Mouse (Mus musculus): ENCODE measurements around the gene St6galnac3.

St6galnac3 gene

DNA sequence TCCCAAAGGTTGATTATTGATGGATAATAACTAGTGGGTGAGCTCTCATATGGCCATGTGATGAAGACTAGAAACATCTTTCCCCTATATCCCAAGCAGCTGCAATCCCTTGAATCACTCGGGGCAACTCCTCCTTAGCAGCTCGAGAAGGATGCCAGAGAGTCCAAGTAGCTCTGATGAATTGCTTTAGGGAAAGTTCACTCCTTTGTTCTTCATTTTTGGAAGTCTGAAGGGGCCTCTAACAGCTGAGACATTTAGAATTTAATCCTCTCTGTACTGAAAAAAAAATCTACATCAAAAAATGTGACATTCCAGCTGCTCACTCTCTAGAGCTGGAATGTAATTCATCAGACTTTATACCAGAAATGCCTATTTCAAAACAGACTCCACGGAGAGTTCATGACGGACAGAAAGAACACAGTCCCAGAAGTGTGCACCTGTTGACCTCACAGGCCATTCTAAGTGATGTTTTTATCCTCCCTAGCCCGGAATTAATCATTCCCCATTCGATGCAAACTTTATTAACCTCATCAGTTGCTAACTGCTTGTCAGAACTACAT is 211.4 kb downstream of the St6galnac3 start:
- DNase-seq (ENCODE audit: inconsistent ontology term) = peak; percentile 50

DNA sequence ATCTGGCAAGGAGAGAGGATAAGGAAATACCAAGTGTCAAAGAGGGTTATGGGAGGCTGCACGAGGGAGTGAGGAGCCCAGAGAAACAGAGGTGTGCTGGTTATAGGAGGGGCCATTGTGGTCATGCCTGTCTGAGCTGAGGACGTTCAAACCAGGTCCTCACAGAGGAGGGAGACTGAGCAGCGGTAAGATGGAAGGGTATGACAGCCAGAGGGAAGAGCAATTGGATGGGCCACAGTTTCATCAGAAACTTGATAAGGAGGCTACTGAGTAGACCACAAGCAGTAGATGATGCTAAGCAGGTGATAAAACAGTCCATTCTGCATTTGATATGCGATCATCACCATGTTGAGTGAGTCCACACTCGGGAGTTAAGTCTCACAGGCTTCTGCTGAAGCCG is 212.4 kb downstream of the St6galnac3 start:
- DNase-seq (ENCODE audit: inconsistent ontology term) = no peak

DNA sequence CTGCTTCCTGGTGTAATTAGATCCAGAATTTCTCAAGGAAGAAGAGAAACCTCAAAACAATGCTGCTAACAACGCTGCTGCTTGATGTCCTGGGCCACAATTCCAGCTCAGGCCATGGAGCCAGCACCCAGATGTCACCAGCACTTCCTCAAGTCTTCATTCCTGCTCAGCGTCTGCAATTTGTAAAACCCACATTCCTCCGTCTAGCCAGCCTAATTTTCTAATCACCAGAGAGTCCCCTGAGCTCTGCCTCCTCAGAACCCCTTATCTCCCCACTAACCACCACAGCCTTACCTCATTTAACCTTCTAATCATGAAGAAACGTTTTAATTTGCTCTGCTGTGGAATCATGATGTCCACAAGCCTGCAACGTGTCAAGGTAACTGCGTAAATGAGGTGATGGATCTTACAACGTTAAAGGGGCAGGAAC is 213.8 kb downstream of the St6galnac3 start:
- no peak for DNase-seq (ENCODE audit: inconsistent ontology term)

DNA sequence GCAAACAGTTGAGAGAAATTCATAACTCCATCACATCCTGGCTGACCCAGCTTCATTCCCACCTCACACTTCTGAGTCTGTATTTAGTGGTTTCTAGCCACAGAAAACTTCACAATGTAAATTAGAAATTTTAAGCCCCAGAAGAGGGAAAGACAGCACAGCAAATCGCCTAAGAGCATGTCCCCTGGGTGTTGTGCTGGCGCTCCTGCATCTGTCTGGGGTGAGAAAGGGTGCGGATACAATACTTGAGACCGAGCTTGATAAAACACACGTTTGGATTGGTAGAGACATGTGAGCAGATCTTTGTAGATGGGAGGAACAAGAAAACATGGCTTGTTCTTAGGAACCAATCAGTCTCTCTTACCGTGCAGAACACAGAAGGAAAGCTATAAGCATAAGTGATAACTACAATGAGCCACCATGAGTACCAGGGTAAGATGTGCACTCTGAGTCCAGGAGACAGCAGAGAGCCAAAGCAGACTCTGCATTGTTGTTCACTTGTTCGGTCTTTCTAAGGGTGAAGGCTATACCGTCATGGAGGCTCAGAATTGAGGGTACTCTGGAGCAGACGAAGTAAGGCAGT is 214.8 kb downstream of the St6galnac3 start:
- no peak for DNase-seq (ENCODE audit: inconsistent ontology term)

DNA sequence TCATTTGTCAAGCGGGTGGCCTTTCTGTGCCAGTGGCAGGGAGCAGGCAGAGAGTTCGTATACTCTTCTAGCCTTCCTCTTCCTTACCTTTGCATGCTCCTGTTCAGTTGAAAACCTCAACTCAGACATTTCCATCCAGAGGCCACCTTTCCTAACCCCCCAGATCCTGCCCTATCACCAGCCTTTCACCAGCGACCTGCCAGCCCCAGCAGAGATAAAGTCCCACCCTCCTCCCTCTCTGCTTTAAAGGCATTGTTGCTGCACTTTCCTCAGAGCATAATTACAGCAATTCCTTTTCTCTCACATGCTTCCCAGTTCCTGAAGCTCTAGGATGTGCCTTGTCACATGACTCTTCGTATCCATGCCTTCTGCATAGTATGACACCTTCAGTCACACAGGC is 215.3 kb downstream of the St6galnac3 start:
- no peak for DNase-seq (ENCODE audit: inconsistent ontology term)

DNA sequence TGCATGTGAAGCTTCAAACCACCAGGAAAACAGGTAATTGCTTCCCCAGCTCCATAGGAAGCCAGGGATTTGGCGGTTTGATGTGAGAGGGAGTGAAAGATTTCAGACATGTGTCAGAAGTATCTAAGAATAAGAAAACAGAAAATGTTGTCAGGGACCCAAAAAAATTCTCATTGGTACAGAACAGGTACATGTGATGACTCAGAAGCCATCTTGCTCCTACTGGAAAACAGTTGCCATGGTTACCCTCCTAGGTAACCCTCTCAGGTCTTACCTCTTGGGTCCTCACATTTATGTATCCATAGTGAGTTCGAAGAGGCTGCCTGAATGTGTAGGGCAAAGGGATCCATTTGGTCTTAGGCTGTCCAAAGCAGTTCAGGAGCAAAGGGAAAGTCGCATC is 215.9 kb downstream of the St6galnac3 start:
- no peak for DNase-seq (ENCODE audit: inconsistent ontology term)

DNA sequence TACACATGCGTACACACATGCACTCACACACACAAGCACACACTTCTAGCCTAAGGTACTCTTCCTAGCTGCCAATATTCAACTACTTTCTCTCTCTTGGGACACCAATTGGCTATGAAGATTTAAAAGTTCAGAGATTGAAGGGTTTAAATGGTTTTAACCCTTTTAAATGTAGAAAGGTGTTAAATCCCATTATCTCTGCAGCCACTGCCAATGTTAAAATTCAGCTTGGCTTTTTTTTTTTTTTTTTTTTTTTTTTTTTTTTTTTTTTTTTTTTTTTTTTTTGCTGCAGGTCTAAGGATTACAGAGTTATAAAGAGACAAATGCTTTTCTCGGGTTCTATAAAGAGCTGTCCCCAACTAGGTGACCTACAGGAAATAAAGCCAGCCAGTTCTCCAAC is 216.4 kb downstream of the St6galnac3 start:
- no peak for DNase-seq (ENCODE audit: inconsistent ontology term)

DNA sequence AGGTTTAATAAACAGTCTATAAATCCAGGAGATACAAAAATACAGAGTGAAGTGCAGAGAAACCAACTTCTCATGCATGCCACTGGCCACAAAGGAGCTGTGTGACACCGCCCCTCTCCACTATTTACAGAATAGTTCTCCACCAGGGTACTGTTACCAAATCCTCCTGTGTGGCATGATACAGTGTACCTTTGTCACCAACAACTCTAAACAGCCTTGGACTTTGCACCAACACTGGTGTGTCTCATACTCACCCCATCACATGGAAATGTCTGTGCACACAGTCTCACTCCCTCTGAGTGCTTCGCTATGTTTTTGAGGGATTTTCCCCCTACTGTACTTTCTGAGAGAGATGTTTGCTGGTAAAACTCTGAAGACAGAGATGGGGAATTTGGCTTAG is 217.4 kb downstream of the St6galnac3 start:
- no peak for DNase-seq (ENCODE audit: inconsistent ontology term)

DNA sequence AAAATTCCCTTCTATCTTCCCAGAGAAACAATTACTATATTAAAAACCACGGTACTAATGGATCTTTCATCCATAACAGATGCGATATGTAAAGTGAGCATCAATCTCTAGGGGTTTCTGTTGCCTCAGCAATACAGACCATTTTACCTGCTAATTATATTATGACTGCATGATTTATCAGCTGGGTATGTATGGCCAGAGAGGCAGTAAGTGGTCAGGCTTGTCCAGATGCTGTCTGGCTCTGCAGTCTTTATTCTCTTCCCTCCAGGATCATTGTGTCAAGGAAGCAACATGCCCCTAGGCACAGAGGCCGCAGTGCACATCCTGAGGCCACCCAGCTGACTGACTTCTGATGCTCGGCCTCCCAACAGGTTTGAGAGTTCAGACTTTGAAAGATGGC is 222.5 kb downstream of the St6galnac3 start:
- no peak for DNase-seq (ENCODE audit: inconsistent ontology term)

DNA sequence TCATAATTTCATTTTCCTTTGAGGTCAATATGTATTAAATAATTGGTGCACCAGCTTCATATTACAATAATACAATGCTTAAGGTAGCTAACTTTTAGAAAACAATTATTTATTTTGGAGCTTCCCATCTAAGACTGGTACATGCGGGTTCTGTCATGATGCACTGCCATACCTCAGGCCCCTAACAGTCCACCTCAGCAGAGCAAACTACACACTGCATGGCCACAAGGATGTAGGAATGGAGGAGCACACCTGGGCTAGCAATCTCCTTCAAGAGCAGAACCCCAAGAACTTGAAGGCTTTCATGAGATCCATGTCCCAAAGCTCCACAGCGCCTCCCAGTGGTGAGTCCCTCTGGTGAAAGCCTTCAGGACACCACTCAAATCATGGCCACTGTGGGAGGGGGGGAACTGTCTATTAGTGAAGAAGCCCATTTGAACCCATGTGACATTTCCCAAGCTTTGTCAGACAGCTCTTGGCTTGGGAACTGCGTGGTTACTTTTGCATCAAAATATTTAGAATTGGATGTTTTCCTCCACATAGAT is 223.6 kb downstream of the St6galnac3 start:
- DNase-seq (ENCODE audit: inconsistent ontology term) = peak; percentile 56

DNA sequence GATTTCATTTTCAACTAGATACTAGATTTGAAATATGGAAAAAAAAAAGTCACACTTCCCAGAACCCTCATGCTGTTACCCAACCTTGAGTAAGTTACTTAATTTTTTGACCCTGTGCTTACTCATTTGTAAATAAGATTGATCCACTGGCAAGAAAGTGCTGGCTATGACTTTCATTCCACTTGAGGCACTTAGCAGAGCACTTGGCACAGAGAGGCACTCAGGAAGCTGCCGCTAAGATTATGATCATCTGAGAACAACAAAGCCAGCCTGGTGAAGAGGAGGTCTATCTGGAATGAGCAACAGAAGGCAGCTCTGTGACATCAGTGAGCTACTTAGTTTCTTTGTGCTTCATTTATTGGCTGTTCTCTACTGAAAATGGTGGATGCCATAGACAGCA is 232.0 kb downstream of the St6galnac3 start:
- peak; percentile 23 for DNase-seq (ENCODE audit: inconsistent ontology term)

DNA sequence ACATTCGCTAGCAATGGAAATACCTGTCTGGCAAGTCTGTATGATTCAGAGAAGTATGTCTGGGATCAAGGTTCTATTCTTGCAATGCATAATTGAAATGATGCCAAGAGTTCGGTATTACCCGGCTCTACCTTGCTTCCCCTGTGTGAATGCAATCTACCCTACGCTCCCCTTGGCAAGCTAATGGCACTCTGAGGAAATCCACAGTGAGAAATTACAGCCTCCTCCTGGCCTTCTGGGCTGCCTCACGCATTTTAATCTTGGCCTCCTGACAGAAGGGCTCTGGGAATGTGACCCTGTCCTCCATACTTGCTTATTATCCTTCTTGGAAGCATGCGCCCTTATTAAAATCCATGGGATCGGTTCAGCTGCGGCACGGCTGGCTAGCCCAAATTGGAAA is 235.3 kb downstream of the St6galnac3 start:
- DNase-seq (ENCODE audit: inconsistent ontology term) = peak; percentile 37

DNA sequence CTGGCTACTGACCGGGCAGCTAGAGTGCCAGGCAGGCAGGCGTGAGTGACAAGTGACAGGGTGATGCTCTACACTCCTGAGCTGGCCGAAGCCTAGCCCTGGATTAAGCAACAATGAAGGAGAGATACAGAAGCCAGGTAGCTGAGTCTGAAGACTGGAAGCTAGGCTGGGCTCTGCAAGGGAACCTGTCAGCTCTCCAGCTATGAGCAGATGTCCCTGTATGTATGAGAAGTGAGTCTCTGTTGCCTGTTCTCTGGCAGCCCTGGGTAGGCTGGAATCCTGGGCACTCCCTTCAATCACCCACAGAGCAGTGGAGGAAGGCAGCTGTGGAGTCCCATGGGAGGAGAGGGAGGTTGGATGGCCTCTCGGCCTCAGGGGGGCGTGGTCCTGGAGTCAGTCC is 236.0 kb downstream of the St6galnac3 start:
- DNase-seq (ENCODE audit: inconsistent ontology term) = no peak

DNA sequence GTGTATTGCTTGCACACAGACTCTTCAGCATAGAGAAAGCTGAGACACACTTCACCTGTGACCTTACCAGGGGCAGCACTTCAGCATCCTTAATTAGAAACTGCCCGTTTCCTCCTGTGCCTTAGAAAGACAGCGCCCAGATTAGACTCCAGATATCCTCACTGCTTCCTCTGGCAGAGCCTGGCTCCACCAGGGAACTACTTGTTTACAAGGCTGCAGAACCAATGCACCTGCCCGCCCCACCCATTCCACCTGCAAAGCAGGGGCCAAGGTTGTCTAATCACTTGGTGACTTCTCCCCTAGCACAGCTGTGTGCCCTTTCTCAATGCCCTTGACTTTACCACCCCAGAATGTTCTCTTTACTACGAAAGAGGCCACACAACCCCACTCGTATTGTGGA is 239.8 kb downstream of the St6galnac3 start:
- no peak for DNase-seq (ENCODE audit: inconsistent ontology term)

DNA sequence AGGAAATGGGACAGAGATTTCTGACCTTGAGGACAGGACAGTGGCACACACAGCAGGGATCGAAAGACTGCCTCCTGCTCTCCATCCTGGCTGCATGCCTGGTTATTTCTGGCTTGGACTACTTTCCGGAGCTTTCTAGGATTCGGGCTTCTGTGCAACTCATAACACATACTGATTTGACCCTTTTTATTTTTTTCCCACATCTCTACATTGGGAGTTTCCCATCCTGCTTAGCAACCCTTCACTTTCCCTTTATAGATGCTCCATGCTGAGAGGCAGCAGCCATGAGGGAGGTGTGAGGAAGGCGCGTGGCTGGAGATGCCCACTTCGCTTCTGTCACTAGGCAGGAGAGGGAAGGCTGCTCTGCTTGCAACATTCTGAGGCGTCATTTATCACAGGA is 240.3 kb downstream of the St6galnac3 start:
- DNase-seq (ENCODE audit: inconsistent ontology term) = peak; percentile 42

DNA sequence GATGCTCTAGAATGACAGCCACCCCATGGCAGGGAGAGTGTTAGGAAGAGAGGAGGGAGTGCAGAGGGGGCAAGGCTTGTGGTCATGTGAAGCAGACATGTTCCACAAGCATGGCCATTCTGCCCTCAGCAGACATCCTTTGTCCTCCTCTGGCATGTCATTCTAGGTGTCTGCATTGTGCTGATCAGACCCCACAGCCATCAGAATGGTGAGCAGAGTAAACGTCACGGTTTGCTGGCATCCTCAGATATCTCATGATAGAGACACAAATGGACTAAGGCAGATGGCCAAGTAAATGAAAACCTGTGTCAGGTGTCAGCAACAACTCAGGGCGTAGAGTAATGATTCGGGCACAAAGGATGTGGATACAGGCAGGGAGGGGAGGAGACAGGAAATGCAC is 241.3 kb downstream of the St6galnac3 start:
- DNase-seq (ENCODE audit: inconsistent ontology term) = no peak

DNA sequence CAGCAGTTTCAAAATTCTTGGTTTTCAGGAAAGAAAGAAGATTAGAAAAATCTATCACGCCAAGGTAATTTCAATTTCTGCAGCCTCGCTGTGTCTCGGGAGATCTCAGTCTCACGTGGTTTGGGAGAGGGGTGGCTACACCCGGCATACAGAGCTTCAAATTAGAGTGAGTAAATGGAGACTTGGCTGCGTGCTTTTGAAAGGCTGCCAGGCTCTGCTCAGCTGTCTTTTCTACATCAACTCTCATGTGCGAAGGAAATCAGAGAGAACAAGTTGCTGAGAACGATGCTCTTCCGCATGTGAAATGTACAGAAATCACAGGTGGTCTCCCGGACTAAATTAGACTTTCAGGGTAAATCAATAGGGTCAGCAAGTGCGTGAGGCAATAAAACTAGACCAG is 242.9 kb downstream of the St6galnac3 start:
- DNase-seq (ENCODE audit: inconsistent ontology term) = no peak

DNA sequence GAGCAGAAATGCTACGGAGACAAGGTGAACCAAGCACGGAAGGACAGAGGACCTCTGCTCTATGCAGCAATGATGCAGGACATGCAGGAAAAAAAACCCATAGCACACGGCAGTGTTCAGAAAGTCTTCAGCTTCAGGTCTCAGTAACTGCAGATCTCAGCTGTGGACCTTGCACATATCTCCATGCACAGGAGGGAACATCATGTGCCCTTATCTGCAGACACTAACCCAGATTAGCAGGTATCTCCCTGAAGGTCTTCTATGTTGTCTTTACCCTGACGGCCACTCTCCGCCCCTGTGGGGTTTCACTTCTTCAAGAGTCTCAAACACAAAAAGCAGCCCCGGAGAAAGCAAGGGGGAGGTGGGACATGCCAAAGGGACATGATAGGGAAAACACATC is 244.0 kb downstream of the St6galnac3 start:
- DNase-seq (ENCODE audit: inconsistent ontology term) = no peak

DNA sequence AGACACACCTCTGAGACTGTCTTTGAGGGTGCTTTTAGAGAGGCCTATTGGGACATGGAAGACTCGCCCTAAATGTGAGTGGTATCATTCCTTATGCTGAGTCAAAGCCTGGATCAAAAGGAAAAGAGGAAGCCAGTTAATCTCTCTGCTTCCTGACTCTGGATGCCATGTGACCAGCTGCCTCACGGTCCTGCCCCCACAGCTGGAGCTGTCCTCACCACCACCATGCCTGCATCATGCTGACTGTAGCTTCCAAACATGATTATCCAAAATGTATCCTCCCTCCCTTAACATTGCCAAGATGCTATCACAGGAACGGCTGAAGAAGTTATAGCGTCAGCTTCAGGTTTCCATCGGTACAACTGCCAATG is 244.4 kb downstream of the St6galnac3 start:
- no peak for DNase-seq (ENCODE audit: inconsistent ontology term)

DNA sequence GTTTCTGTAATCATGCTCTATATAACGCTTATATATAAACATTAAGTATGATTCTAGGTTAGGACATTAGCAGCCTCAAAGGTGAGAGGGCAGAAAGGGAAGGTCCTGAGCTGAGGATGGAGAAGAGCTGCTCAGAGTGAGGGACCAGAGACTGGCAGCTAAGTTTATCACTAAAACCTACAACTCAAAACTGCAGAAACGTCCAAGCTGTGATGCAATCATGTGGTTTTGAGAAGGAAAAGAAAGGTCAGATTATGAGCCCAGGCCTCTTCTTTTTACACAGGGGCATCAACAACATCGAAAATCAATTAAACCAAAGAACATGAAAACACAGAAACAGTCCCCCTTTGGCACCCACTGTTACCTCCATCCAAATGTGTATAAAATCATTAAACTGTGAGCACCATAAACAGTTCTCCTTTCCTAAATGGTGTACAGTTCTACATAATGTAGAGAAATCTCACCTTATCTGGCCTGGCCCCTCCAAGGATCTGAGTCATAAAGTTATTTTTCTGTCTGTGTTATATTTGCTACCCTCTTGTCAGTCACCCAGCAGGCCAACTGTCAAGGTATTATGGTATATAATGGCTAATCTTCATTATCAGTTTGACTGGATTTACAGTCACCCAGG is 244.9 kb downstream of the St6galnac3 start:
- DNase-seq (ENCODE audit: inconsistent ontology term) = no peak

DNA sequence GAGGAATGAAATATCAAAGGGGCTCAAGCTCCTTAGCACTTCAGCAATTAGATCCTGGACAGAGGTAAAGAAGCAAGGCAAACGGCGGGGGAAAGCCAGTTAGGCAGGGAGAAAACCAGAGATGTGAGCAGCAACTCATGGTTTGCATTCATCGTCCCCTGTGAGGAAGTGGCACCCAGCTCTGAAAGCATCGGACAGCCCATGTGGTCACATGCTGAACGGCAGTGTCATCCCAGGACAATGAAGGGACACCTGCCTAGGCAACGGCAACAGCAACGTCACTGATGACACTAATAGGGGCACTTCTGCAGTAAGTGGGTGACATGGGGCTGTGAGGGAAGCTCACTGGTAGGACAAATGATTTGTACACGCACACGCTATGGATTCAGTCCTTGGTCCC is 249.1 kb downstream of the St6galnac3 start:
- no peak for DNase-seq (ENCODE audit: inconsistent ontology term)

DNA sequence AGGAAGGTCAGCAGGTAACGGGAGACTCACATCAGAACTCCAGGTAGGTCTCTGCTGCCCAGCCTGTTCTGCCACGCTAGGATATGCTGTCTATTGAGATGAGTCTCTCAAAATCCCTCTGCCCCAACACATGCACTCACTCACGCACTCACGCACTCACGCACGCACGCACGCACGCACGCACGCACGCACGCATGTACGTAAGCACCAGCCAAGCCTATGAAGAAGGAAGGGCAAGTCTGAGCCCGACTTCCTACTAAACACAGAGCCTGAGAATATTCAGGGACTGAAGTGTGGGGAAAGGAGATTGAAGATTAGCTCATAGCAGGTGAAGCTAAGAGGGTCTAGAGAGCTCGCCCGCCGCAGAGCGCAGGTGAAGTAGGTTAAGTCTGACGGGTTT is 249.5 kb downstream of the St6galnac3 start:
- DNase-seq (ENCODE audit: inconsistent ontology term) = no peak

All from Muller cell, postnatal 12 days (primary cell).